Mouse (Mus musculus) heart, adult 10 weeks (tissue): Measurements from ENCODE around the gene Hhex. TPM values are rescaled to one million over a fixed set of nuclear protein-coding genes. Genes with fewer than 3 reads are reported as not detected.

Experiments
- polyA plus RNA-seq: library from polyadenylated mRNA; stranded (reverse); fragments of 350-450 nt; fragmentation: Illumina TruSeq; extraction: RNeasy Lipid Tissue Mini Kit (QIAGEN cat#74804); gene quantifications from one replicate; pipeline ENCODE4 v1.2.3, GENCODE M21; 2014; ENCODE audit warnings: low read depth, low replicate concordance

Gene Hhex
- 3.9 TPM for polyA plus RNA-seq

DNA sequence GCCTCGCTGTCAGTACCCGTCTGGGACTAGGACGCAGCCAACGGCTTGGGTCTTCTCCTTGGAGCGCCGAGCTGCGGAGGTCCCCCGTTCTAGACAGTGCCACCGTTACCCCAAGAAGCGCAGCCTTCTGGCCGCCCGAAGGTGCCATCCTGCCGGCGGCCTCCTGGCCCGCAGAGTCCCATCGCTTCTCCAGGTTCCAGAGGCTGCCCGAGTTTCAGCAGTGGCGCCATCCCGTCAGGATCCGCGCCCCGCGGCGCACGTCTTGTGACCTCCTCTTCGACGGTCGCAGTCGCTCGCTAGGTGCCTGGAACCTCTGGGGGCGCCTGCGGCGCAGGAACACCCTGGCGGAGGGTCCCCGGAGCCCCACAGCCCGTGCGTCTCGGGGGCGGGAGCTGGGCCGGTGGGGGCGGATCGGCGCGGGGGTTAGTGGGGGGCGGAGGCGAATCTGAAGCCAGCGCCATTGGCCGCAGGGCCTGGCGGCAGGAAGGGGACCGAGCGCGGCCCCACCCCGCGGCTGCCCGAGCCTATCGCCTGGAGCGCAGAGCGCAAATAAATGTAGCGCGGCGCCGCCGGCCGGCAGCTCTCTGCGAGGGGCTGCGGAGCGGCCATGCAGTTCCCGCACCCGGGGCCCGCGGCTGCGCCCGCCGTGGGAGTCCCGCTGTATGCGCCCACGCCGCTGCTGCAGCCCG, at the start of gene Hhex:
TSS of gene Hhex (plus strand) at position 548 of the 689 bp plus-strand sequence.

Other genes starting within 250 kb of the Hhex start
- 86.2 TPM for gene March5, start 227.3 kb upstream of the Hhex start, polyA plus RNA-seq
- gene Cpeb3, start 226.2 kb upstream of the Hhex start, polyA plus RNA-seq, result 69.3 TPM
- 44.9 TPM for gene Ide, start 97.0 kb upstream of the Hhex start, polyA plus RNA-seq
- gene Kif11, start 58.4 kb upstream of the Hhex start, polyA plus RNA-seq, result 0.55 TPM
- gene Exoc6, start 115.6 kb downstream of the Hhex start, polyA plus RNA-seq, result 26.8 TPM